Mouse (Mus musculus) megakaryocyte-erythroid progenitor cell, adult 5-6 weeks (primary cell): ENCODE measurements at regions not wholly inside any gene's neighbourhood (a gene's known extent, or its start where the extent isn't known, plus 50 kb on each side); places are given as distances from the start of the nearest gene placed in this dataset.
A peak's percentile ranks its signal among the peaks of the same experiment; 100 is the strongest.
"Not testable (repeated sequence)": the region's sequence is repeated elsewhere in the genome, so short reads cannot be mapped to it uniquely, and the experiment has no call there.

Experiments used
- ATAC-seq: replicated peaks from 2 replicates; pipeline ENCODE4 v1.8.0; 2016; ENCODE audit warnings: mild to moderate bottlenecking, inconsistent platforms; ENCODE audit not compliant: severe bottlenecking, poor library complexity, low FRiP score, low TSS enrichment

GRCm38 (mm10) chr1:128535537-128536150 is 56.4 kb downstream of the Cxcr4 start:
- ATAC-seq = no peak

DNA sequence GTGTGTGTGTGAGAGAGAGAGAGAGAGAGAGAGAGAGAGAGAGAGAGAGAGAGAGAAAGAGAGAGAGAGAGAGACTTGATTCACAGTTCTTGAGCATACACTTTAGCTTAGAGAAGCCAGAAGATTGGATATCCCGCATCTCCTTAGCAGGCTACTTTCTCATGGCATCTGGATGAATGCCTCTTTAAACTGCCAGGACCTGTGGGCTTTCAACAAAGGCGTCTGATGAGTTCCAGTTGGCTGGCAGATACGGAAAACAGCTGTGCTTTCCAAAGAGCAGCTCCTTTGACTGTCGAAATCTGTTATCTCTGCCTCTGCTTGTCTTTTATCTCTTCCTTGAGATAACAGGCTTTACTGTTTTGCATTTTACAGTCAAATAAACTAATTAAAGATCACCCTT is 59.5 kb downstream of the Cxcr4 start:
- no peak for ATAC-seq

- ATAC-seq = no peak
These were observed 62.1 kb downstream of the Cxcr4 start for GRCm38 (mm10) chr1:128529808-128530545.

DNA sequence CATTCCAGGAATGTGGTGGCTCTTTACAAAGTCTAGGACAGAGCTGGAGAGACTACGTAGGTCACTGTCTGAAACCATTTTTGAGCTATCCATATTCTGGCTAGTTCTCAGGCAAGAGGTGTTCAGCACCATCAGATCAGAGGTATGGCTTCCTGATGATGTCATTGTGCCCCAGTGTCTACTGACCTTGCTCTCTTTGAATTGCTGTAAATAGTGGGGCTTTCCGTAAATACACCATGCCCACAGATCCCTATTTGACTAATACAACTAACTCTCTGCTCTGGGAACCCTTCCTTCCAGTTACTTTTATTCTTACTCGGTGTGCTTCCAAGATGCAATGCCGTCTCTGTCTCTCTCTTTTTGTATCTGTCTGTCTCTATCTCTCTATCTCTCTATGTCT is 72.9 kb downstream of the Cxcr4 start:
- ATAC-seq = no peak

DNA sequence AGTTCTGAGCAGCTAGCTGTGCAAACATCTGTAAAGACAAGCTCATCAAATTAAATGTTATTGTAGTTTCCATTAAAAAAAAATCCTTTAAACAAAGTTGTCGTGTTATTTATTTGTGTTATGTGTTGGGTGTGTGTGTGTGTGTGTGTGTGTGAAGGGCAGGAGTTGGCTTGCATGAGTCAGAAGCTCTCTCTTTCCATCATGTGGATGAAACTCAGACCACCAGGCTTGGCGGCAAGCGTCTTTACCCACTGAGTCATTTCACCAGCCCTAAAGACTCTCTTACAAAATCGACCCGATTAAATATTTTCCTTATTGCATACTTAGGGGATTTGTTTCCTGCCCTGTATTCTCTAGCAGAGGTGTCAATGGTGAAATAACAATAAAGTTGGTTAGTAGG is 73.6 kb downstream of the Cxcr4 start:
- no peak for ATAC-seq

GRCm38 (mm10) chr1:128517351-128517750 is 74.7 kb downstream of the Cxcr4 start:
- ATAC-seq = no peak

GRCm38 (mm10) chr1:128514327-128514726 is 77.8 kb downstream of the Cxcr4 start:
- ATAC-seq = no peak

DNA sequence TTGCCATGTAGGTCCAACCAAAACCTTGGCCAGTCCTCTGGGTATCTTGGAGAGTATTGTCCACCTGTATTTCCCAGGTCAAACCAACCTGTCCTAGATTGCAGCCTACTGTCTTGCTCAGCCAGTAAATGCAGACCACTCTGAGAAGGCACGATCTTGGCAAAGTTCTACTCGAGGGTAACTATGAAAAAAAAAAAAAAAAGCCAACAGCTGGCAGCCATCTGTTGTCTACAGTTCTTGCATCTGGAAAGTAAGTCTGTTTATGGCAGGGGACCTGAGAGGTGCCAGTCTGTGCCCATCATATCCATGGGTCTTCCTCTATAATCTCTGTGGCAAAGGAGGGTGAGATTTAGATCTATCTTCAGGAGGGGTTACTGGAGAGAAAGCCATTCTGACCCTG is 78.2 kb downstream of the Cxcr4 start:
- no peak for ATAC-seq

DNA sequence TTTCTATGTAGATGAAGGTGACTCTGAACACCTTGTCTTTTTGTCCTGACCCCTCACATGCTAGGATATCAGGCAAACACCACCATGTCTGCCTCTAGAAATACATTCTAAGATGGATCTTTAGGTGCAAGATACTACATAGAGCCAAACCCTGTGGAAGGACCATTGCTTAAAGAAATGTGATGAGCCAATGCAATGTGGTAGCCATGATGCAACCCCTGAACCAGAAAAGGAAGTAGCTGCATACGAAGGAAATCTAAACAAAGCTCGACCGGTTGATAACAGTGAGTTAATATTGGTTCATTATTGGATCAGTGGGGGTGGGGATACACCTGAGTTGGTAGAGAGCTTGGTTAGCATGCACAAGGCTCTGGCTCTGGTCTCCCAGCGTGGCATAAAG is 78.9 kb downstream of the Cxcr4 start:
- no peak for ATAC-seq

DNA sequence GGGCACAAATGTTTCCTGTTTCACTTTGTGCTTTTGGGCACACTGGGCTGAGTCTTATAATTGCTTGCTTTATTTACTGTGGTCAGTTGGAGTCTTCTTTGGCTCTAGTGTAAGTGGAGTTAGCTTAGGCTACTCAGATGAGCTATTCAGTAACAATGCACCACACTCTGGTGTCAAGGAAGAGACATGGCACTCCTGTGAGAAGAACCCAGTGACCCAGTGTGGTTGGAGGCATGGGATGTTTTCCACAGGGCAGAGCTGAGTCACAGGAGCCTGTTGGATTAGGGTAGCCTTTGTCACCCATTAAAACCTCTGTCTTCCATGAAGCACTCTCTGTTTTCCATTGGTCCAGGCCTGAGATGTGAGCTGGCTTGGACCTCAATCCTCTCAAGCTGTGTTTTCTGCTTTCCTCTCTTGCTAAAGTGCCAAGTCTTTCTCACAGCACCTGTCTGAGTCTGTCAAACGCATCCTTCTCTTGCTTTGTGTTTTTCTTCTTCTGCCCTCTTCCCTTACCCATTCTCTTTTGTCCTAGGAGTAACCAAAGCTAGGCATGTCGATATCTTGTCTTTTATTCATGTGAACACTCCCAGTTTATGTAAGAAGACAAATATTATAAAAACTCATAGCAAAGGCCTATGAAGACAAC is 83.2 kb downstream of the Cxcr4 start:
- no peak for ATAC-seq

- ATAC-seq = peak; percentile 55; the same call in 1 of the 2 replicates
These were observed 85.4 kb downstream of the Cxcr4 start for GRCm38 (mm10) chr1:128506551-128507313.

- ATAC-seq = no peak
These were observed 87.2 kb upstream of the Dars start for GRCm38 (mm10) chr1:128504371-128504770.

- no peak for ATAC-seq
These were observed 81.0 kb upstream of the Dars start for GRCm38 (mm10) chr1:128498042-128498772.

DNA sequence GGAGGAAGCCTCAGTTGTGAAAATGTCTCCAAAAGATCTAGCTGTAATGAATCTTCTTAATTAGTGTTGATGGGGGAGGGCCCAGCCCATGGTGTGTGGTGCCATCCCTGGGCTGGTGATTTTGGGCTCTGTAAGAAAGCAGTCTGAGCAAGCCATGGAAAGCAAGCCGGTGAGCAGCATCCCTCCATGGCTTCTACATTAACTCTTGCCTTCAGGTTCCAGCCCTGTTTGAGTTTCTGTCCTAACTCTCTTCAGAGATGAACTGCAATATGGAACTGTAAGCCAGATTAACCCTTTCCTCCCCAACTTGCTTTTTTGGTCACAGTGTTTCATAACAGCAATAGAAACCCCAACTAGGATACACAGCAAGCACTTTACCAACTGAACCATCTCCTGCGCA is 75.1 kb upstream of the Dars start:
- no peak for ATAC-seq

DNA sequence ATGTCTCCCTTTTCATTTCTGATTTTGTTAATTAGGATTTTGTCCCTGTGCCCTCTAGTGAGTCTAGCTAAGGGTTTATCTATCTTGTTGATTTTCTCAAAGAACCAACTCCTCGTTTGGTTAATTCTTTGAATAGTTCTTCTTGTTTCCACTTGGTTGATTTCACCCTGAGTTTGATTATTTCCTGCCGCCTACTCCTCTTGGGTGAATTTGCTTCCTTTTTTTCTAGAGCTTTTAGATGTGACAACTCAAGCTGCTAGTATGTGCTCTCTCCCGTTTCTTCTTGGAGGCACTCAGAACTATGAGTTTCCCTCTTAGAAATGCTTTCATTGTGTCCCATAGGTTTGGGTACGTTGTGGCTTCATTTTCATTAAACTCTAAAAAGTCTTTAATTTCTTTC is 70.0 kb upstream of the Dars start:
- not testable (repeated sequence) for ATAC-seq

- no peak for ATAC-seq
These were observed 61.2 kb upstream of the Dars start for GRCm38 (mm10) chr1:128478376-128478775.

DNA sequence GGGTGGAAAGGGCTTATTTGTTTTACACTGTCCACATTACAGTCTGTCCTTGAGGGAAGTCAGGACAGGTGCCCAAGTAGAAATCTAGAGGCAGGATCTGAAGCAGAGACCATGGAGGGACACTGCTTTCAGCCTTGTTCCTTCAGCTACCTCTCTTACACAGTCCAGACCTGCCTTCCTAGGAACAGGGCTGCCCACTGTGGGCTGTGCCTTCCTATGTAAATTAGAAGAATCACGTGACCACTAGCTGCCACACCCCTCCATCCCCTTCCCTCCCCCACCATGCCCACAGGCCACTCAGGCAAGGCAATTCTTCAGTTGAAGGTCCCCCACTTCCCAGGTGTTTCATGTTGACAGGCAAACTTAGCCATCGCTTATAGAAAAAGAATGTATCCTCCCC is 60.5 kb upstream of the Dars start:
- ATAC-seq = peak; percentile 56

DNA sequence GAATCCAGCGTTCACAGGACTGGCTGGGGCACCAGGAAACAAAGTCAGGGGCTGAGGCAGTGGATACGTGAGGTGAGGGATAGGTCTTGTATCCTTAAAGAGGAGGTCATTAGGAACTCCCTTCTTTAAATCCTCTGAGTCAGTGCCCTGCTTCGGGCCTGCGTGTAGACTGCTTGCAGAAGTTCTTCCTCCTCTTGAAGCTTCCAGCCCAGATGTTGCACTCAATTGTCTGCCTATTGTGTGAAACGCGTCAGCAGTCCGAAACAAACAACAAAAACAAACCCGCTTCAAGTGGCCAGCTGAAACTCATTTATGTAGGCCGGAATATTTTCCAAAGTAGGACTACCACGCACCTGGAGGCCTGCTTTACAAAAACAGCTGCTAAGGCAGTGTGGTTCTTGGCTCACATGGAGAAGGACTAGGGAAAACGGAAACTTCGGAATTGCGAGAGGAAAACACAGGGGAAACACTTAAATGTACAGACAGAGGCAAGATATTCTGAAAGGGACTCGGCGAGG is 55.6 kb upstream of the Dars start:
- 0 out of 2 replicates have a peak, but pooled peaks have one; percentile 18 for ATAC-seq

DNA sequence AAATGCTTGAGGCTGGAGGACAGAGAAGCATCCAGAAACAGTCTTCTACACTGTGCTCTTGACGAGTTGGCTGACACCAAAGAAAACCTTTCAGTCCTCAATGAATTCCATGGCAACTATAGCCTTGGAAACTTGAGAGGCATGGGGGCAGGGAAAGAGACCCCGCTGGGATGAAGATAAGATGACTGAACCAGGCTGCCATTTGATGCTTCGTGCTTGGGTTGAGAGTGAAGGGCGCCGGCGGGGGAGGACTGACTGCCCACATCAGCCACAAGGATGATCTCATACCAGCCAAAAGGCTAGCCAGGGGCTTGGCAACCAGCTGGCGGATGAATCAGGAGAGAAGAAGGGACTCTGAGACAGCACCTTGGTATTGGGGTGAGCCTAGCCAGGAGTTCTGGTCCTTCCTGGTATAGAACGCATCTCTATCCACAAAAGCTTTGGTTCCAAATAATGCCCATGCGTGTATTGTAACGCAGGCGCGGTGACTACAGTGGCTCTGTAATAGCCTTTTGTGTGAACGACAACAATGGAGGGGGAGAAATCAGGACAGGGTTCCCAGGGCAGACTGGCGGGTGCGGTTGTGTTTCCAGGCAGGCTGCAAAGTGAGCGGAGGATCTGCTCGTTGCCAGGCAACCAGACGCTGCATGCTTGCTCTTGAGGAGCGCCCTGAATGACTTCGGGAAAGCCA is 55.0 kb upstream of the Dars start:
- 0 out of 2 replicates have a peak, but pooled peaks have one; percentile 37 for ATAC-seq
